Mouse (Mus musculus): ENCODE measurements around the gene Hps4. TPM values are rescaled to one million over a fixed set of nuclear protein-coding genes. Genes with fewer than 3 reads are reported as not detected.
A peak's percentile ranks its signal among the peaks of the same experiment; 100 is the strongest.

Gene Hps4
- polyA plus RNA-seq, 1 experiment from 2014 or later: 42.0 TPM

- peaks cover 37% of the 10 kb centered on the region for H3K4me1 ChIP-seq (ENCODE audit: control insufficient read depth, insufficient read depth, low read length)
- no peaks in the 10 kb centered on the region for H3K27me3 ChIP-seq (ENCODE audit: control insufficient read depth, insufficient read depth, low read length)
- WGBS: 91% methylated on average over 12 of the region's 12 CpGs
- no peak overlapping the region for H3K9ac ChIP-seq (replicated peaks; ENCODE audit: low read length)
- DNase-seq (no peak), ATAC-seq (ENCODE audit: low FRiP score, low TSS enrichment) (no peak)
- H3K4me3 ChIP-seq (replicated peaks; ENCODE audit: low read depth, low read length): no peak overlapping the region
- H3K4me2 ChIP-seq (ENCODE audit: low read length): no peak overlapping the region
- peaks cover 61% of the 10 kb centered on the region for H3K36me3 ChIP-seq (ENCODE audit: control insufficient read depth, insufficient read depth, low read length)
- H3K27ac ChIP-seq (replicated peaks; ENCODE audit: low read depth, low read length): no peak overlapping the region
- no peaks in the 10 kb centered on the region for H3K9me3 ChIP-seq (ENCODE audit: control insufficient read depth, low read length)
Observed at GRCm38 (mm10) chr5:112367929-112368328, 25.0 kb downstream of the Hps4 start.

- Histone ChIP-seq H3K4me1 (ENCODE audit: control insufficient read depth, insufficient read depth, low read length) (peaks cover 40% of the 10 kb centered on the region), H3K9ac (replicated peaks; ENCODE audit: low read length) (no peak overlapping the region), H3K27me3 (ENCODE audit: control insufficient read depth, insufficient read depth, low read length) (no peaks in the 10 kb centered on the region), H3K27ac (replicated peaks; ENCODE audit: low read depth, low read length) (no peak overlapping the region), H3K9me3 (ENCODE audit: control insufficient read depth, low read length) (no peaks in the 10 kb centered on the region), H3K4me3 (replicated peaks; ENCODE audit: low read depth, low read length) (no peak overlapping the region), H3K36me3 (ENCODE audit: control insufficient read depth, insufficient read depth, low read length) (peaks cover 54% of the 10 kb centered on the region), H3K4me2 (ENCODE audit: low read length) (no peak overlapping the region)
- 78% methylated on average over 10 of the region's 10 CpGs for WGBS
- DNase-seq (no peak), ATAC-seq (ENCODE audit: low FRiP score, low TSS enrichment) (no peak)
Observed at GRCm38 (mm10) chr5:112368666-112369065, 25.8 kb downstream of the Hps4 start.

- 84% methylated on average over 13 of the region's 13 CpGs for WGBS
- H3K9ac ChIP-seq (replicated peaks; ENCODE audit: low read length): peak overlapping the region; percentile 31; the same call in 1 of the 2 replicates
Observed at GRCm38 (mm10) chr5:112369326-112369725, 26.4 kb downstream of the Hps4 start.

GRCm38 (mm10) chr5:112370236-112370813 lies 27.4 kb downstream of the Hps4 start:
- ATAC-seq (ENCODE audit: low FRiP score, low TSS enrichment): no peak
- H3K4me1 ChIP-seq (ENCODE audit: control insufficient read depth, insufficient read depth, low read length): peaks cover 40% of the 10 kb centered on the region
- H3K27me3 ChIP-seq (ENCODE audit: control insufficient read depth, insufficient read depth, low read length): no peaks in the 10 kb centered on the region
- H3K4me3 ChIP-seq (replicated peaks; ENCODE audit: low read depth, low read length): no peak overlapping the region
- H3K36me3 ChIP-seq (ENCODE audit: control insufficient read depth, insufficient read depth, low read length): peaks cover 54% of the 10 kb centered on the region
- H3K27ac ChIP-seq (replicated peaks; ENCODE audit: low read depth, low read length): peak overlapping the region; percentile 97
- WGBS: 86% methylated on average over 12 of the region's 12 CpGs
- no peak overlapping the region for H3K4me2 ChIP-seq (ENCODE audit: low read length)
- peak overlapping the region; percentile 31; the same call in 1 of the 2 replicates for H3K9ac ChIP-seq (replicated peaks; ENCODE audit: low read length)
- DNase-seq: no peak
- H3K9me3 ChIP-seq (ENCODE audit: control insufficient read depth, low read length): no peaks in the 10 kb centered on the region

More at GRCm38 (mm10) chr5:112369326-112369725, 26.4 kb downstream of the Hps4 start:
- H3K4me3 ChIP-seq (replicated peaks; ENCODE audit: low read depth, low read length): no peak overlapping the region
- H3K36me3 ChIP-seq (ENCODE audit: control insufficient read depth, insufficient read depth, low read length): peaks cover 54% of the 10 kb centered on the region
- no peaks in the 10 kb centered on the region for H3K27me3 ChIP-seq (ENCODE audit: control insufficient read depth, insufficient read depth, low read length)
- H3K9me3 ChIP-seq (ENCODE audit: control insufficient read depth, low read length): no peaks in the 10 kb centered on the region
- DNase-seq (no peak), ATAC-seq (ENCODE audit: low FRiP score, low TSS enrichment) (no peak)
- no peak overlapping the region for H3K4me2 ChIP-seq (ENCODE audit: low read length)
- H3K27ac ChIP-seq (replicated peaks; ENCODE audit: low read depth, low read length): no peak overlapping the region
- H3K4me1 ChIP-seq (ENCODE audit: control insufficient read depth, insufficient read depth, low read length): peaks cover 40% of the 10 kb centered on the region

- Histone ChIP-seq H3K9ac (replicated peaks; ENCODE audit: low read length) (peak overlapping the region; percentile 45; the same call in 1 of the 2 replicates), H3K27ac (replicated peaks; ENCODE audit: low read depth, low read length) (peak overlapping the region; percentile 97), H3K4me3 (replicated peaks; ENCODE audit: low read depth, low read length) (no peak overlapping the region), H3K9me3 (ENCODE audit: control insufficient read depth, low read length) (no peaks in the 10 kb centered on the region), H3K36me3 (ENCODE audit: control insufficient read depth, insufficient read depth, low read length) (peaks cover 58% of the 10 kb centered on the region), H3K4me1 (ENCODE audit: control insufficient read depth, insufficient read depth, low read length) (peaks cover 40% of the 10 kb centered on the region), H3K27me3 (ENCODE audit: control insufficient read depth, insufficient read depth, low read length) (no peaks in the 10 kb centered on the region), H3K4me2 (ENCODE audit: low read length) (peak overlapping the region; percentile 29)
- WGBS: 3% methylated on average over 7 of the region's 7 CpGs
- peak; percentile 93 for DNase-seq
- ATAC-seq (ENCODE audit: low FRiP score, low TSS enrichment): peak; percentile 88
Observed at GRCm38 (mm10) chr5:112371933-112372332, 29.1 kb downstream of the Hps4 start.

- no peak for ATAC-seq (ENCODE audit: low FRiP score, low TSS enrichment)
- WGBS: 96% methylated on average over 4 of the region's 4 CpGs
- no peak overlapping the region for H3K27ac ChIP-seq (replicated peaks; ENCODE audit: low read depth, low read length)
Observed at GRCm38 (mm10) chr5:112376111-112376510, 33.2 kb downstream of the Hps4 start.

GRCm38 (mm10) chr5:112377380-112377779 lies 34.5 kb downstream of the Hps4 start:
- Histone ChIP-seq H3K27me3 (ENCODE audit: control insufficient read depth, insufficient read depth, low read length) (no peaks in the 10 kb centered on the region), H3K9me3 (ENCODE audit: control insufficient read depth, low read length) (no peaks in the 10 kb centered on the region), H3K27ac (replicated peaks; ENCODE audit: low read depth, low read length) (no peak overlapping the region), H3K9ac (replicated peaks; ENCODE audit: low read length) (no peak overlapping the region), H3K36me3 (ENCODE audit: control insufficient read depth, insufficient read depth, low read length) (peaks cover 53% of the 10 kb centered on the region), H3K4me1 (ENCODE audit: control insufficient read depth, insufficient read depth, low read length) (peaks cover 12% of the 10 kb centered on the region), H3K4me3 (replicated peaks; ENCODE audit: low read depth, low read length) (no peak overlapping the region), H3K4me2 (ENCODE audit: low read length) (no peak overlapping the region)
- no peak for DNase-seq
- no peak for ATAC-seq (ENCODE audit: low FRiP score, low TSS enrichment)
- WGBS: 87% methylated on average over 1 of the region's 1 CpGs

More at GRCm38 (mm10) chr5:112376111-112376510, 33.2 kb downstream of the Hps4 start:
- Histone ChIP-seq H3K27me3 (ENCODE audit: control insufficient read depth, insufficient read depth, low read length) (no peaks in the 10 kb centered on the region), H3K36me3 (ENCODE audit: control insufficient read depth, insufficient read depth, low read length) (peaks cover 50% of the 10 kb centered on the region), H3K4me3 (replicated peaks; ENCODE audit: low read depth, low read length) (no peak overlapping the region), H3K9ac (replicated peaks; ENCODE audit: low read length) (no peak overlapping the region), H3K4me1 (ENCODE audit: control insufficient read depth, insufficient read depth, low read length) (peaks cover 20% of the 10 kb centered on the region), H3K9me3 (ENCODE audit: control insufficient read depth, low read length) (no peaks in the 10 kb centered on the region), H3K4me2 (ENCODE audit: low read length) (no peak overlapping the region)
- no peak for DNase-seq

GRCm38 (mm10) chr5:112378716-112379115 lies 35.8 kb downstream of the Hps4 start:
- H3K9me3 ChIP-seq (ENCODE audit: control insufficient read depth, low read length): no peaks in the 10 kb centered on the region
- ATAC-seq (ENCODE audit: low FRiP score, low TSS enrichment) (no peak), DNase-seq (no peak)
- peaks cover 52% of the 10 kb centered on the region for H3K36me3 ChIP-seq (ENCODE audit: control insufficient read depth, insufficient read depth, low read length)
- no peaks in the 10 kb centered on the region for H3K27me3 ChIP-seq (ENCODE audit: control insufficient read depth, insufficient read depth, low read length)
- peaks cover 5% of the 10 kb centered on the region; the same call in 1 of the 2 replicates for H3K4me1 ChIP-seq (ENCODE audit: control insufficient read depth, insufficient read depth, low read length)
- no peak overlapping the region for H3K4me2 ChIP-seq (ENCODE audit: low read length)
- 79% methylated on average over 6 of the region's 6 CpGs for WGBS
- no peak overlapping the region for H3K27ac ChIP-seq (replicated peaks; ENCODE audit: low read depth, low read length)
- H3K4me3 ChIP-seq (replicated peaks; ENCODE audit: low read depth, low read length): no peak overlapping the region
- no peak overlapping the region for H3K9ac ChIP-seq (replicated peaks; ENCODE audit: low read length)

- Histone ChIP-seq H3K4me3 (replicated peaks; ENCODE audit: low read depth, low read length) (no peak overlapping the region), H3K27ac (replicated peaks; ENCODE audit: low read depth, low read length) (peak overlapping the region; percentile 78), H3K4me2 (ENCODE audit: low read length) (no peak overlapping the region), H3K9me3 (ENCODE audit: control insufficient read depth, low read length) (no peaks in the 10 kb centered on the region), H3K36me3 (ENCODE audit: control insufficient read depth, insufficient read depth, low read length) (peaks cover 45% of the 10 kb centered on the region), H3K4me1 (ENCODE audit: control insufficient read depth, insufficient read depth, low read length) (peaks cover 5% of the 10 kb centered on the region; the same call in 1 of the 2 replicates), H3K9ac (replicated peaks; ENCODE audit: low read length) (no peak overlapping the region), H3K27me3 (ENCODE audit: control insufficient read depth, insufficient read depth, low read length) (no peaks in the 10 kb centered on the region)
- ATAC-seq (ENCODE audit: low FRiP score, low TSS enrichment) (no peak), DNase-seq (no peak)
- WGBS: 86% methylated on average over 11 of the region's 11 CpGs
Observed at GRCm38 (mm10) chr5:112381154-112381553, 38.3 kb downstream of the Hps4 start.
